Mouse (Mus musculus) CH12.LX (cell line): ENCODE measurements around the gene Gm3636.
"Not testable (repeated sequence)": the region's sequence is repeated elsewhere in the genome, so short reads cannot be mapped to it uniquely, and the experiment has no call there.

Source experiments
- BHLHE40 ChIP-seq: IDR thresholded peaks from 2 replicates; pipeline ENCODE4 v1.6.1; 2011; ENCODE audit warnings: mild to moderate bottlenecking, low read depth, low read length, improper control_type of control experiment
- CHD1 ChIP-seq: IDR thresholded peaks from 2 replicates; pipeline ENCODE4 v1.6.1; 2012; ENCODE audit warnings: low read depth, low read length, improper control_type of control experiment, inconsistent platforms
- CHD2 ChIP-seq: IDR thresholded peaks from 2 replicates; pipeline ENCODE4 v1.6.1; 2011; ENCODE audit warnings: low read length, improper control_type of control experiment
- CTCF ChIP-seq, 2 experiments: IDR thresholded peaks in 1 of 2; conservative IDR thresholded peaks in 1 of 2; 2 replicates each; pipeline ENCODE4 v1.5.1; 2011 to 2012; ENCODE audit warnings: low read depth in 2 of 2, low read length in 2 of 2, improper control_type of control experiment in 1 of 2, inconsistent platforms in 1 of 2, mild to moderate bottlenecking in 1 of 2, moderate library complexity in 1 of 2
- EP300 ChIP-seq: IDR thresholded peaks from 2 replicates; pipeline ENCODE4 v1.6.1; 2011; ENCODE audit warnings: low read length, improper control_type of control experiment
- ETS1 ChIP-seq: conservative IDR thresholded peaks from 2 replicates; pipeline ENCODE4 v1.6.1; 2012; ENCODE audit warnings: low read depth, mild to moderate bottlenecking, inconsistent platforms, low read length, improper control_type of control experiment, moderate library complexity
- JUN ChIP-seq: IDR thresholded peaks from 2 replicates; pipeline ENCODE4 v1.6.1; 2011; ENCODE audit warnings: low read depth, mild to moderate bottlenecking, low read length, improper control_type of control experiment, moderate library complexity; ENCODE audit not compliant: insufficient read depth
- KAT2A ChIP-seq: IDR thresholded peaks from 2 replicates; pipeline ENCODE4 v1.6.1; 2012; ENCODE audit warnings: low read length, improper control_type of control experiment, inconsistent platforms; ENCODE audit not compliant: insufficient replicate concordance
- MEF2A ChIP-seq: IDR thresholded peaks from 2 replicates; pipeline ENCODE4 v1.6.1; 2014; ENCODE audit warnings: low read depth, mild to moderate bottlenecking, inconsistent platforms, low read length, improper control_type of control experiment, borderline replicate concordance
- NRF1 ChIP-seq: IDR thresholded peaks from 2 replicates; pipeline ENCODE4 v1.6.1; 2014; ENCODE audit warnings: low read depth, mild to moderate bottlenecking, inconsistent platforms, low read length, improper control_type of control experiment, moderate library complexity
- POLR2A ChIP-seq: IDR thresholded peaks from 2 replicates; pipeline ENCODE4 v1.6.1; 2011; ENCODE audit warnings: low read depth, mild to moderate bottlenecking, improper control_type of control experiment, low read length
- USF1 ChIP-seq: IDR thresholded peaks from 2 replicates; pipeline ENCODE4 v1.6.1; 2014; ENCODE audit warnings: low read depth, mild to moderate bottlenecking, inconsistent platforms, low read length, improper control_type of control experiment
- ZMIZ1 ChIP-seq: IDR thresholded peaks from 2 replicates; pipeline ENCODE4 v1.6.1; 2012; ENCODE audit warnings: low read depth, mild to moderate bottlenecking, inconsistent platforms, low read length, improper control_type of control experiment

GRCm38 (mm10) chr14:6756384-6757230 is 14.5 kb upstream of the Gm3636 start:
- not testable (repeated sequence) for TF ChIP-seq CTCF (conservative IDR thresholded peaks at IDR 0.05 in 1 of 2, IDR thresholded peaks at IDR 0.05 in 1 of 2; ENCODE audit: low read depth in 2 of 2, low read length in 2 of 2); KAT2A; NRF1; USF1; ETS1; ZMIZ1; POLR2A; BHLHE40; MEF2A; CHD2; JUN; CHD1; EP300
